Mouse (Mus musculus) MEL (cell line): ENCODE data around the gene Mtcl1.

Source experiments
- CTCF ChIP-seq, 3 experiments: IDR thresholded peaks in 2 of 3; conservative IDR thresholded peaks in 1 of 3; 2 replicates each; pipeline ENCODE4 v1.5.1; 2011 to 2012; ENCODE audit warnings: low read length in 3 of 3, low read depth in 2 of 3, mild to moderate bottlenecking in 2 of 3, improper control_type of control experiment in 1 of 3, inconsistent platforms in 1 of 3, mixed read lengths in 1 of 3, moderate library complexity in 1 of 3; ENCODE audit not compliant: control insufficient read depth in 1 of 3, insufficient read depth in 1 of 3, poor library complexity in 1 of 3, severe bottlenecking in 1 of 3
- EP300 ChIP-seq, 2 experiments: IDR thresholded peaks; 2 replicates each; pipeline ENCODE4 v1.6.1; 2011; ENCODE audit warnings: improper control_type of control experiment in 2 of 2, low read length in 2 of 2, low read depth in 1 of 2, mild to moderate bottlenecking in 1 of 2
- GABPA ChIP-seq: IDR thresholded peaks from 2 replicates; pipeline ENCODE4 v1.6.1; 2012; ENCODE audit warnings: low read depth, mild to moderate bottlenecking, inconsistent platforms, low read length, improper control_type of control experiment, moderate library complexity
- GATA1 ChIP-seq: IDR thresholded peaks from 2 replicates; pipeline ENCODE4 v1.6.1; 2011; ENCODE audit warnings: low read depth, low read length, improper control_type of control experiment
- SMC3 ChIP-seq: IDR thresholded peaks from 2 replicates; pipeline ENCODE4 v1.6.1; 2011; ENCODE audit warnings: low read depth, low read length, improper control_type of control experiment
- USF1 ChIP-seq: IDR thresholded peaks from 2 replicates; pipeline ENCODE4 v1.6.1; 2014; ENCODE audit warnings: low read depth, mild to moderate bottlenecking, inconsistent platforms, low read length, improper control_type of control experiment, moderate library complexity

GRCm38 (mm10) chr17:66434566-66434965 lies 15.0 kb downstream of the Mtcl1 start:
- no peak for TF ChIP-seq GATA1
- TF ChIP-seq SMC3: no peak
- TF ChIP-seq GABPA: no peak
- no peak for TF ChIP-seq USF1
- TF ChIP-seq CTCF (IDR thresholded peaks at IDR 0.05 in 2 of 3, conservative IDR thresholded peaks at IDR 0.05 in 1 of 3; ENCODE audit: control insufficient read depth in 1 of 3, insufficient read depth in 1 of 3, low read depth in 2 of 3, low read length in 3 of 3, poor library complexity in 1 of 3, severe bottlenecking in 1 of 3): no peak
- TF ChIP-seq EP300 (IDR thresholded peaks at IDR 0.05; ENCODE audit: low read depth in 1 of 2, low read length in 2 of 2): no peak
